Mouse (Mus musculus) spleen, postnatal 4 days (tissue): ENCODE data around the gene Tenm4.

Experiments used
- DNase-seq, 2 experiments: peaks; one replicate each; pipeline ENCODE4 v3.0.0; 2022; ENCODE audit warnings: low spot score in 2 of 2

The Tenm4 gene

GRCm38 (mm10) chr7:96647657-96648056, 476.6 kb downstream of the Tenm4 start:
- DNase-seq: no peak

DNA sequence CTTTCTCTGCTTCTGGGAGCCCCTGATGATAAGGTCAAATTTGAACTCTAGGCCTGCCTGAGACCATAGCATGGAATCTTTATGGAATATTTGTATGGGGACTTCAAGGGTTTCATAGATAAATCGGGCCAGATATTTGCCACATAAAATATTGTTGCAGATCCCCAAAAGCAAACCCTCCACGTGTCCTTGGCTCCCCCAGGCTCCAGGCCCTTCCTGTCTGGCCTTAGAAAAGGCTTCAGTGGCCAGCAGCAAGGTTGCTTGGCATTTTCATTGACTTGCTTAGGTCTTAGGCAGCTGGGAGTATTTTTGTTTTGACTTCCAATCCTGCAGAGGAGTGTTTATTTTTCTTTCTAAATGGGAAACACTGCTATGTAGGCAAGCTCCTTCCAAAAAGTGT, 477.6 kb downstream of the Tenm4 start:
- DNase-seq: no peak

DNA sequence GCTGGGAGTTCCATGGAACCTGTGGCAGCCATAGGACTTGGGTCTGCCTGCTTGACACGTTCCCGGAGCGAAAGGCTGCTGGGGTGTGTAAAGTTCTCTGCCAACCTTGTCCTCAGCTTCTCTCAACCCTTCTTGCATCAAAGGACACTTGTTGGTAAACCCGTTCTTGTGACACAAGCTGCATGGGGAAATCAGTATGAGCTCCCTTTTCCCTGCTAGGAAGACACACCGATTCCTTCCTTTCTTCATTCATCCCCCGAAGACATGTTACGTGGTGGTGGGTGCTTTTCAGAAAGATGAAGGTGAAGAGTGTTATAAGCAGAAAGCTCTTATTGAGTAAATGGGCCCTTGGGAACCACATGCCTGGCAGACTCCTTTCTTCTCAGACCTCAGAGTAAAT, 478.1 kb downstream of the Tenm4 start:
- no peak for DNase-seq

DNA sequence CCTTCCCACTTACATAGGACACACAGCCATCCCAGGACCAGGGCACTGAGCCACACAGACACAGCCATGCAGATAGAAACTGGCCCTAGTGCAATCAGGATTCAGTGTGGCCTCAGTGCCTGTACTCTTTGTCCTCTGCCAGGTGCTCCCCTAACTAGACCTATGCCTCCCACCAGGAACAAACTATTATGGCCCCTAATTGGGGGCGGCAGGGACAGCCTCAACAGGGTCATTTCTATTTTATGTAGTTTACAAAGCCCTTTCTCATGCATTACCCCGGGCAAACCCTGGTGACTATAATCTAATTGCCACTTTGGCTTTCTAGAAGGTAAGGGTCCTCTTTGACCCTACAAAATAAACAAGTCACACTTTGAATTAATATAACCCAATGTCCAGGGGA, 479.4 kb downstream of the Tenm4 start:
- no peak for DNase-seq

DNA sequence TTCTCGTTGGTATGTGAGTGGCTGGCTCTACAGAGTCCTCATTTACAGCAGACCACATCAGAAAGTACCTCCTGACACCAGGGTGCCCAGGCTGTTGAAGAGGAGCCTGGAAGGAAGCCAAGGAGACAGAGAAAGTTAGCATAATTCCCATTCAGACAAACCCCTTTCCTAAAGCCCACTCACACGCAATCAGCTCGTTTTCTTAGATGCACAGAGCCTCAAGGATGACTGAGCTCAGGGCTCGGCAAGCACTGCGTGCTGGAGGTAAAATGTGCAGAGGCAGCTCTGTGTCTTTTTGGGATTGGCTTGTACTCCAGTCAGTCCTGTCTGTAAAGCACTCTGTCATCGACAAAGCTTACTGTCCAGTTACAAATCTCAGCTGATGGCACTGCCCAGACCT, 480.0 kb downstream of the Tenm4 start:
- DNase-seq: no peak

- DNase-seq: no peak
Measured at GRCm38 (mm10) chr7:96651626-96652341, 480.7 kb downstream of the Tenm4 start.

DNA sequence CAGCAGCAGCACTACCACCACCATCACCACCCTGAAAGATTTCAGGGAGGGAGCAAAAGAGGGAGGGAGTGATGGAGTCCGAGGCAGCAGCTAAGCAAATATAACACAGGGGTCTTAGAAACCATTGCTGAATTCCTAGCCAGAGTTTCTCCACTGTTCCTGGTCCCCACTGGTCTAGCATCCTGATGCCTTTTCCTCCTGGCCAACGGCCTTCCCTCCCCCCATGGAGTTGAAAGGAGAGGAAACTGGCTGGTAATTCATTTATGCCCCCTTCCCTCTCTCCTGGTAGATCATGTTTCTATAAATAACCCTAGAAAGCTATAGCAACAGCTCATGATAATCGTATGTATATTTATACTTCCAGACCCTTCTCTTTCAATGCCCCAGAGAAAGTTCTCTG, 481.8 kb downstream of the Tenm4 start:
- DNase-seq: no peak

- DNase-seq: no peak
Measured at GRCm38 (mm10) chr7:96654206-96654605, 483.2 kb downstream of the Tenm4 start.

GRCm38 (mm10) chr7:96655096-96655716, 484.2 kb downstream of the Tenm4 start:
- no peak for DNase-seq

DNA sequence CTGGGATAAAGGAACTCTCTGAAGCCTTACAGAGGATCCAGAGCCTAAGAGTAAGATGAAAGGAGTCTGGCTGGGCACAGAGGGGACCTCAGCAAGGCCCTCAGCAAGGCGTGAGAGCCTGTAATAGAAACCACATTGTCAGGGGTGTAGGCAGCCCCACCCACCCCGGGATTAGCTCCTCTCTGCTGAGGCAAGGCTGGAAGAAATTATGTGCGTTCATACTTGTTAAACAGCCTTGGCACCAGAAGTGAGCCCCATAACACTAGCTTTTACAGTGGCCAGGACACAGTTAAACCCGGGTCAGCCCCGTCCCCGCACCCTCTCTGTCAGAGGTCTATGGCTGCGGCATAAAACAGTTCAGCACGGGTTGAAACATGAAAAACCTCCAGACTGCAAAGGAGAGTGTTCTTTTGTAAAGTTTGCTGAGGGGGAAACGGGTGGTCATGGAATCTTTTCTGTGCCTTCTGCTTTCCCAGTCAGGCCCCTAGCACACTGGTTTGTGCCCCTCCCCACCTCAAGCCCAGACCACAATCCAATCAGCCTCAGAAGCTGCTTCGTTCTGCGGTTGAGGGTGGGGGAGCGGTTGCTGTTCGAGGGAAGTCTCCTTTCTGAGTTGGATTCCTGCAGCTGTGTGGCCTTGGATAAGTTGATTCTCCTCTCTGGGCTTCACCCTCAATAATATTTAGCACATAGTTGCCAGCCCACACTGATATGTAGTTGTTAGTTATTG, 486.2 kb downstream of the Tenm4 start:
- DNase-seq: no peak

GRCm38 (mm10) chr7:96657857-96658580, 487.0 kb downstream of the Tenm4 start:
- no peak for DNase-seq

GRCm38 (mm10) chr7:96660907-96661306, 489.9 kb downstream of the Tenm4 start:
- no peak for DNase-seq

- DNase-seq: no peak
Measured at GRCm38 (mm10) chr7:96661352-96662169, 490.5 kb downstream of the Tenm4 start.

- DNase-seq: no peak
Measured at GRCm38 (mm10) chr7:96663336-96663735, 492.3 kb downstream of the Tenm4 start.

- no peak for DNase-seq
Measured at GRCm38 (mm10) chr7:96666366-96666896, 495.4 kb downstream of the Tenm4 start.

DNA sequence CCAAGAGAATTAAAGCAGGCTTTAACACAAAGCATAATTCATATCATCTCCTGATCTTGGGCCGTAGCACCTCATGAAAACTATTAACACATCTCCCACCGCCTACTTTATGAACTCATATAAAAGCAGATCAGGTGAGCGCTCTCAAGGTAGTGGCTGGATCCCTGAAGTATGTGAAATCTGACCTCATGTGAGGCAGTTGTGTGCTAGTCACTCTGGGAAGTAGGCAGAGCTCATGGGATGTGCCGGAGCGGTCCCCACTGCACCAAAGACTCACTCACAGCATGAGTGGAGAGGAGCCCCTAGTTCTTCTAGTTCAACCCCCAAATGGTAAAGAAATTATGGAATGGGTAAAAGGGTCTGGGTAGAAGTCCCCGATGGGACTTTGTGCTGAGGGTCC, 496.6 kb downstream of the Tenm4 start:
- no peak for DNase-seq

- no peak for DNase-seq
Measured at GRCm38 (mm10) chr7:96670095-96670494, 499.0 kb downstream of the Tenm4 start.

DNA sequence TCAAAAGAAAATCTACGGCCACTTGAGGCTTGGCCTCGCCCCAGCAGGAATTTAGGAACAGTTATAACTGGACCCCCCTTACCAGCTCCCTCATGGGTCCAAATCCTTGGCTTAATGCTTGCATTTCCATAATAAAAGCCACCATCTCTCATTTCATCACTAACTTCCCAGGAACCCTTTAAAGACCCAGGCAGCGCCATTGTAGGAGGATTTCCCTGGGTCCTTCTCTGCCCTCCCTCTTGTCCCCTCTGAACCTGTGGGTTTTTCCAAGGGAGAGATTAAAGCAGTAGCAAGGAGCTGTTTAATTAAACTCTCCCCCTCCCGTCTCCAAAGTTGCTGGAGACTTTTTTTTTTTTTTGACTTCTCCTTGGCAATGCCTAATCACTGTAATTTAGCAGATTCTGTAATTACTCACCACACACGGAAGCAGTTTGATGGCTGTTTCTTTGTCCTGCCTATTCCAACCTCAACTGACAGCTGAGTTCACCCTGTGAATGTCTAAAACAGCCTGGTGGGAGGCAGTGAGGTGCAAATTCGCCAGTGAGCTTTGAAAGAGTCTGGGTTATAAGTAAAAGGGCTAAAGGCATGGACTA, 501.4 kb downstream of the Tenm4 start:
- no peak for DNase-seq

- DNase-seq: no peak
Measured at GRCm38 (mm10) chr7:96677082-96677481, 506.0 kb downstream of the Tenm4 start.

DNA sequence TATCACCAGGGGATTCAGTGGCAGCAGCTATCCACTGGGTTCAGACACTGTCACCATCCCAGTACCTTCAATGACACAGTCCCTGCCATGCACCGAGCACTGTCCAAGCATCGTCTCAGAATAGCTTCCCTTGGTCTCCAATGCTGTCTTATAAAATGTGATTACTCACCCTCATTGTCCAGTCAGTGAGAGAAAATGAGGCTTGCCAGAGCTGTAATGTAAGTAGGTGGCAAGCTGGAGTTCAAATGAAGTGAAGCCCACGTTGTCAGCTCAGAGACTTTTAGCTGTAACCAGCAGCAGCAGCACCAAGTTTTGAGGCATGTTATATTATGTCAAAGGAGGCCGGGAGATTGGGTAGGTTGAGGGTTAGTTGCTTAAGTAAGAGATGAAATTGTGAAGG, 507.2 kb downstream of the Tenm4 start:
- no peak for DNase-seq

GRCm38 (mm10) chr7:96679746-96680145, 508.7 kb downstream of the Tenm4 start:
- DNase-seq: no peak
